Mouse (Mus musculus) T-cell, adult 2 months (primary cell): ENCODE measurements around the gene Epn2.

Experiments used
- DNase-seq: peaks from one replicate; pipeline ENCODE4 v3.0.0; 2022; ENCODE audit warnings: low spot score

The Epn2 gene

GRCm38 (mm10) chr11:61537362-61537761, 42.1 kb downstream of the Epn2 start:
- DNase-seq = no peak

GRCm38 (mm10) chr11:61536952-61537351, 42.5 kb downstream of the Epn2 start:
- DNase-seq = no peak

GRCm38 (mm10) chr11:61535530-61535929, 44.0 kb downstream of the Epn2 start:
- no peak for DNase-seq

GRCm38 (mm10) chr11:61533571-61533970, 45.9 kb downstream of the Epn2 start:
- DNase-seq = no peak

DNA sequence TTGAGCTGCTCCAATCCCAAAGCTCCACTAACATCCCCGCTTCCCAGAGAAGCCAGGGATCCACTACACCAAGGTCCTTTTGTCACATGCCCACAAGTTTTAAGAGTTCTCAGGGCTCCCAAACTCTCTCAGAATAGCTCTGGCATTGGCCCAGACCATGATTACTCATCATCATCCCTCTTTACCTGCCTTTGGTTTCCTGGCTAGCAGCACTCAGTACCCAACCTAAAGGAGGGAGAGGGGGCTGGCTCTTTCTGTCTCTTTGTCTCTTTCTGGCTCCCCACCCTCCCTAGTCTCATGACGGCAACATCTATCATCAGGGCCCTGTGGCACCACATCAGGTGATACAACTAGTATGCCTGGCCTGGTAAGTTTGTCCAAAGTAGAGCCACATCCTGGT, 46.7 kb downstream of the Epn2 start:
- no peak for DNase-seq

- no peak for DNase-seq
Observed at GRCm38 (mm10) chr11:61529268-61529713, 50.2 kb downstream of the Epn2 start.

DNA sequence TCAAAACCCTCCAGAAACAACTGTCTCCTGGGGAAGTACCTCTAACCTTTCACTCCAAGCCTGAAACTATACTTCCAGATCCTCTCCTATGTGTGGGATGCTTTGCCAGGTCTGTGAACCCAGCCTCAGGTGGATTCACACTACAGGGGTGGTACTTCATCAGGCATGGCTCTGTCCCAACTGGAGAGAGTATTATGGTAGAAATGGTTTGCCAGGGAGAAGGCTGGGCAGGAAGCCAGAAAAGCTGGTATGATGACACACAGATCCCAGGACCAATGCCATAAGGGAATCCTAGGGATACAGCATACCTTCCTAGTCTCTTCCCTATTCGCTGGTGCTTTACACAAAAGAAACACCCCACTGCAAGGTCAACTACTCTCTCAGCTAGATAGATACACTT, 52.6 kb downstream of the Epn2 start:
- no peak for DNase-seq

- no peak for DNase-seq
Observed at GRCm38 (mm10) chr11:61519484-61520107, 59.9 kb downstream of the Epn2 start.

DNA sequence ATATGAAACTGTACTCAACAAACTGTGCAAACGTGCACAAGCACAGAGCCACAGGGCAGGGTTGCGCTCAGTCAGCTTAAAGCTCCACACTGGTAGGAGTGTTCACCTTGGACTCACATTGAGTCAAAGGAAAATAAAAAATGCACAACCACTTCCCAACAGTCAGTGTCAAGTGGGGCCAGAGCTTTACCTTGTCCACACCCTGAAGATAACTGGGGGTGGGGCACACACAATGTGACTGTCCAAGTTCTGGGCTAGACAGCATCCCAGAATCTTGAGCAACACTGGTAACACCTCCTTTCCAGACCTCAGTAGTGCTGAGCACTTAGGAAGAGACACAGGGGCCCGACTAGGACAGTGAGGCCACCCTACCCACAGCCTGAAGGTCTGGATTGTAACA, 60.6 kb downstream of the Epn2 start:
- DNase-seq = no peak

GRCm38 (mm10) chr11:61517971-61518370, 61.5 kb downstream of the Epn2 start:
- DNase-seq = no peak

DNA sequence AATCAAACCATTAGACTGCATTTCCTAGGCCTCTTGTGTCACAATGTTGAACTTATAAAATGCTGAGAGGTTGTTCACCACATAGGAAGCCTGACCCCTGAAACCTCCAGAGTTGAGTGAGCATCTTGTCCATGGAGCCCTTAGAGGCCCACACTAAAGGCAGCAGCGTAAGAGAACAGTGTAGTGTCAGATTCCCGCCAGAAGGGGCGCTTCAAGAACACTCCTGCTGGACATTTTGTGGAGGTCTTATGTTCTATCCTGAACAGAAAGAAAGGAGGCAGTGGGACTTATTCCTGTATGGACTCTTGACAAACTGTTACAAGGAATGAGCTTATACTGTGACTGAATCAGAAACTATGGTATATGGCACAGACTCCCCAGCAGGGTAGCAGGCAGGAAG, 64.5 kb downstream of the Epn2 start:
- no peak for DNase-seq

DNA sequence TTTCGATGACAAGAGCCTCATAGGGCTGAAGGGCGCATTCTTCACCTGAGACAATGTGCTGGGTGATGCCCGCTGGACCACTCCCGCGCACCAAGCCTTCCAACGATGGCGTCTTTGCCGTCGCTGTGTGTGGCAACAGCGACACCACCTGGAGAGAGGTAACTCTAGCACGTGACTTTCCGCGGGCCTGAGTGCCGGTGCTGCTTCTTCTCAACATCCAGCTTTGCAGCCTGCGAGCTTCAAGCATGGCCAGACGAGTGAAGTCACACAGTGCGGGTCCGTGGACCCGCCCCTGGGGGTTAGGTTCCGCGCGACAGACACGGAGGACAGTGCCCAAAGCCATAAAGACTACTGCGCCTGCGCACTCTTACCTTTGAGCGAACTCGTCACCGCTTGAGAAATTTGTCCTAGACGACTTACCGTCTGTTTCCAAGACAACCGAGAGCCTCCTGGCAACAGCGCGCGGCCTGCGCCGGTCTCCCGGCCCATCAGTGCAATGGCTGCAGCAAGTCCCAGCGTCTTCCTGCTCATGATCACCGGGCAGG, 74.7 kb downstream of the Epn2 start, which contains the start of gene B9d1:
Gene B9d1 (plus strand): TSS at position 432 of the 545 bp plus-strand sequence.
- DNase-seq = peak; percentile 92

DNA sequence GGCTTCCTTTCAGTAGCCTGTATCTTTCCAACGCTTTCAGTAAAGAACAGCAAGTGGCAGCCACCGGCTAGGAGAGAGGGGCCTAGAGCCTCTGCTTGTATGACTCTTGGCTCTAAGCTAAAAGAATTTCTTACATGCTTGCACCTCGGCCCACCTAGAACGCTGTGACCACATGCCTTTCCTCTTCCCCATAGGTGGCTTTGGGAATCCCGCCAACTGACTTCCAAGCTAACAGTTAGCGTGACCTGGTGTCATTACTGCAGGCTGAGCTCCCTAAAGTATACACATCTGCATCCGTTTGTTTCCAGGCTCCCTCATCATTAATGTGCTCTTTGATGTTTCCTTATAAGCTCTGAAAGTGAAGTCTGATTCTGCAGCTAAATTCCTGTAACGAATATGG, 75.6 kb downstream of the Epn2 start:
- DNase-seq = no peak

DNA sequence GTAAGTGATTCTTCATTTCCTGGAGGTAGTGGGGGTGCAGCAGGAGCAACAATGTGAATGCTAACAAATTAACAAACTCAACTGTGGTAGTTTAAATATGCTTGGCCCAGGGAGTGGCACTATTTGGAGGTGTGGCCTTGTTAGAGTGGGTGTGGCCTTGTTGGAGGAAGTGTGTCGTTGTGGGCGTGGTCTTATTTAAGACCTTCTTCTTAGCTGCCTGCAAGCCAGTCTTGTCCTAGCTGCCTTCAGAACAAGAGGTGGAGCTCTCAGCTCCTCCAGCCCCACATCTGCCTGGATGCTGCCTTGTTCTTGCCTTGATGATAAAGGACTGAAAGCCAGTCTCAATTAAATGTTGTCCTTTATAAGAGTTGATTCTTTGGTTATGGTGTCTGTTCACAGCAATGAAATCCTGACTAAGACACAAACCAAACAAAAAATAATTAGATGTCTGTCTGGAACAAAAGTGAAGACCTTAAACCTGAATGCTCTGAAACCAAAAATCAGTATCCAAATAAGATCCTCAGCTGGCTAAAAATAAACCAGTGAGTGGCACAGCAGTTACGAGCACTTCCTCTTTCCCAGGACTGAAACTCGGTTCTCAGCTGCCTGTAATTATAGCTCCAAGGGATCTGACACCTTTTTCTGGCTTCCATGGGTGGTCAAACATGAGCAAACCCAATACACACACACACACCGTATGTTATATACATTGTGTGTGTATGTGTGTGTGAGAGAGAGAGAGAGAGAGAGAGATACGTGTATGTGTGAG, 80.6 kb downstream of the Epn2 start:
- DNase-seq = no peak

DNA sequence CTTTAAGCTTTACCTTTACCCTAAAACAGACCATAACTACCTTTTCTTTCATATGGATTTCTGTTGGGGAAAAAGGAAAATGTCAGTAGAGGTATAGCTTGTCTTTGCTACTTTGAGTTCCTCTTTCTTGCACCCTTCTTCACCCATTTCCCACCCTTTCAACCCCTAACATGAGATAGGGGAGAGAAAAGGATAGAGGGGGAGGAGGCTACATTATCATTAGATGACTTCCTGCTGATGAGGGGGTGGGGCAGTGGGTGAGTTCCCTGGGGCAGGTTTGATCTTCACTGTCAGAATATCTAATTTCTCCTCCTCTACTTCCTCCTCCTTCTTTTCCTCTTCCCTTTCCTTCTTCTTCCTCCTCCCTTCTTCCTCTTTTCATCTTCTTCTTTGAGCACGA, 82.0 kb downstream of the Epn2 start:
- DNase-seq = no peak

GRCm38 (mm10) chr11:61495528-61495927, 84.0 kb downstream of the Epn2 start:
- DNase-seq = no peak

DNA sequence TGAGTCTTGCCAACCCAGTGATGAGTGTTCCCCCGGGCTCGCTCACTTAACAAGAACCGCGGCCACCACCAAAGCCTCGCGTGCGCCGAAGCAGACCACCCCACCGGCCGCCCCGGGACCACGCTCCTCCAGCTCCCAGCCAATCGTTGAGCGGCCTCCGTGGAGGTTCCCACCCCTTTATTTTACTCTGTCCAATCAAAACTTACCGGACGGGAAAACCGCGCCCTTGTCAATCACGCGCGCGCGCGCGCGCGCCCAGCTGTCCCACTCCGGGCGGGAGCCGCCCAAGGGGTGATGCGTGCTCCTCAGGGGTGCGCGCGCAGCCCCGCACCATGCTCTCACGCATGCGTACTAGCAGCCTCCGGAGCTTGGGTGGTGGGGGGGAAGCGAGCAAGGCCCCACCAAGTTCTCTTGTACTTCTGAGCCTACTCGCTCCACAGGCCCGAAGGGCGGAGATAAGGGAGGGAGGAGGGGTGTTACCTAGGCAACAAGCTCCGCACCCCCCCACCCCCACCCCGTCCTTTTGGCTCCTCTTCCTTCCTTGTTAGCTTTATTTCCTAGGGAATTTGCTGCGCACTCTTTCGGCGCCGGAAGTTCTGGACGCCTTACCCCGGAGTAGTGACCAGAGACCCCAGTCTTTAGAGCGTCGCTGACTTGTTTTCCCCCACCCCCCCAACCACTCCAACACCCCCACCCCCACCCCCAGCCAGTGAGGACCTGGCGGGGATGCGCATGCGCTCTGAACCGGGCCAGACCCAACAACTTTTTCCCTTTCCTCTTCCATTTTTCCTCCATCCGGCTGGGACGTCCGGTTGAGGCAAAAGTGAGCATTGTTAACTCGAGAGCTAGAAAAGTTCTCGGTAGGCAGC, 85.1 kb downstream of the Epn2 start, which contains the start of gene Mapk7:
Gene Mapk7 (minus strand): TSS at position 278 of the 869 bp plus-strand sequence.
- peak; percentile 96 for DNase-seq

DNA sequence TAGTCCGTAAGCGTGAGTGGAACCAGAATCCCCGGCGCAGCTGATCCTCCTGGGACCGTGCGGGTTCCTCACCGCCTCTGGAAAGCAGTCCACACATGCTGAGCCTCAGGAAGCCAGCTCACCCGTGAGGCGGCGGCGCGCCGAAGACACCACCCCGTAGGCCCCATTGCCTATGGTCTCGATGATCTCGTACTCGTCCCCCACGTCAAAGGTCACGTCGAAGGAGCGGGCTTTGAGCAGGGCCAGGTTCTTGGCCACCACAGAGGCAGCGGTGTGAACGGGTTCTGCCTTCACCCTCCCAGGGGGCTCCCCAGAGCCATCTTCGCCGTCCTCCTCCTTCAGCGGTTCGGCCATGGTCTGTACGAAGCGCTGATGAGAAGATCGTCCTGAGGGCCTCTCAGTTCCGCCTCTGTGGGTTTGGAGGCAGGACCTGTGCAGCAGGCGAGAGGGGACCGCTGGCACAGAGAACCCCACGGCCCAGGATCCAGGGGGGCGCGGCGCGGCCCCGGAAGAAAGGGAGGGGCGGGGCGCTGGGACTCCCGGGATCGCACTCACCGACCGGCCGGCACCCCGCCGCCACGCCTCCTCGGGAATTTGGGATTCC, 85.9 kb downstream of the Epn2 start:
- DNase-seq = peak; percentile 34

DNA sequence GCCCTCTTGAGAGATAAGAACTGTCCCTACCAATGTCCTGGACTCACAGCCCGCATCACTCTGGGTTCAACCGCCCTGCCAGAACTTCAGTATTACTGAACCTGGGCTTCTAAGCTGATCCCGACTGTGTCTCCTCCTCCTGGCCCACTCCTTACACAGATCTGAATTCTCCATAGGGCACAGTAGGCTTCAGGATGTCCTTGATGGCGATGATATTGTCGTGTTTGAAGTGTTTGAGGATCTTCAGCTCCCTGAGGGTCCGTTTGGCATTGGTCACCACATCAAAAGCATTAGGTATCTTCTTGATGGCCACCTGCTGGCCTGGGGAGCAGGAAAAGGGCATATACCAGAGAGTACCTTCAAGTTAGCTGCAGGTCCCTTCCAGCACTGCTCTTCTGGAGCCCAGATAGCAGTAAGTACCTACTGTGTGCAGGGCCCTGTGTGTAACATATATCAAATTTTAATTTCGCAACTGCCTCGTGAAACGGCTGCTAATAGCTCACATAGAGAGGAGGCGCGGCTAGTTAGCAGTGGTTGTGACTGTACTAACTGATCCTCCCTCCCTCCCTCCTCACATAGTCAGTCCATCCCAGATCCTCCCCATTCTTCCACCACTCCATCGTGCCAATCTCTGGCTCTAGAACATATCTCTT, 86.6 kb downstream of the Epn2 start:
- no peak for DNase-seq

DNA sequence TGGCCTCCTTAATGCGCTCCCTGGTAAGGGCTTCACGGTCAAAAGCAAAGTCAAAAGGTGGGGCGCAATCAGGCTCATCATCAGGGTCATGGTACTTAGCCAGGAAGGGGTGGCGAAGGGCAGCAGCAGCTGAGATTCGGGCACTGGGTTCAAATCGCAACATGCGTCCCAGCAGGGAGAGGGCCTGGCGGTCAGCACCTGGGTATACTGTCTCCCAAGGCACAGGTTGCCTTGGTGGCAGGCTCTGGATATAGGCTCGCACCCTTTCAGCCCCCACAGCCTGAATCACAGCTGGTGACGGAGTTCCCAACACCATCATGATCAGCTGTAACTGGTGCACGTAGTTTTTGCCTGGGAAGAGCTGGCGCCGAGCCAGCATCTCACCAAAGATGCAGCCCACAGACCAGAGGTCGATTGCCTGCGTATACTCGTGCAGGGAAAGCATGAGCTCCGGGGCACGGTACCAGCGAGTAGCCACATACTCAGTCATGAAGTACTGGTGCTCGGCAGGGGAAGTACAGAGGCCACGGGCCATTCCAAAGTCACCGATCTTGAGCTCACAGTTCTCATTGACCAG, 88.5 kb downstream of the Epn2 start:
- no peak for DNase-seq

- DNase-seq = no peak
Observed at GRCm38 (mm10) chr11:61489874-61490273, 89.6 kb downstream of the Epn2 start.
